Mouse (Mus musculus): Measurements from ENCODE around the gene Ddb2.
A peak's percentile ranks its signal among the peaks of the same experiment; 100 is the strongest.

DNA sequence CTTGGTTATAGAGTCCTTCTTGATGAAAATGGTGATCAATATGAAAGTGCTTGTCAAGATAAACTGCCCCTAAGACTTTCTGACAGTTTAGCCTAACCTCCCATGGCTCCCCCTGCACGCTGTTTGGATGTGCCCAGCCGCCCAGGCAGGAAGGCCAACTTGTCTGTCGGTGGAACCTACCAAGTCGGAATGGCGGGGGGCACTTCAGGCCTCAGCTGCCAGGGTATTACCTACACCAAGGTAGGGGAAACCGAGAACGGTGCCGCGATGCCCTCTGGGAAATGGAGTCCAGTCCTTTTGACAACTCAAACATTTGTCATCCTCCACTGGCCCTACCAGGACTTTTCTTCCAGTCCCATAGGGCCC, 53.7 kb downstream of the Ddb2 start:
- TF ChIP-seq CTCF (IDR thresholded peaks at IDR 0.05; ENCODE audit: low read depth), result no peak
- peak; percentile 54 for TF ChIP-seq EP300 (optimal IDR thresholded peaks at IDR 0.05)

Data from stomach, postnatal 0 days (tissue).